27 mouse cellular contexts compared by ENCODE assay signal in the genomic region with DNA sequence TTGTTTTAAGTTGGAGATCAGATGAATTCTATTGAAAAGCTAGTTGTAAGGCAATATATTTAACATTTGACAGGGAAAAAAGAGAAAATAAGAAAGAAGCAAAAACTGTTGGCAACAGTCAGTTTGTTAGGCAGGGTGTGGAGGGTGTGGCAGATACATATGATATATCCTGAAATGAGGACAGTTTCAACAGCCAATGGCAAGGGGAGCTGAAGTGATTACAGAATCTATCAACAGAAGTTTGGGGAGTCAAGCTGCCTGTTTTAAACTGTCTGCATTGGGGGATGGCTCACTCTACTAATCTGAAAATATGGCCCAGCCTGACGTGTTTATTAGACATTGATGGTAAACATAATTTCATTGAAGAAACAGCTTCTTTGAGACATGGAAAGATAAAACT.
"Had no signal": no experiment of that assay in that cellular context is flagged by ENCODE, and none has a peak within 500 bp of the region (broad histone marks: within the 10 kb centered on the region; RNA-seq: fewer than 3 reads in every experiment).

No protein-coding gene starts in this region.

- H3K9me3 ChIP-seq: embryonic facial prominence, embryonic 10.5 days; embryonic facial prominence, embryonic 12.5 days; embryonic facial prominence, embryonic 13.5 days; embryonic facial prominence, embryonic 15.5 days; forebrain, embryonic 10.5 days; forebrain, embryonic 12.5 days; forebrain, embryonic 13.5 days; forebrain, embryonic 15.5 days had no signal

- H3K27ac ChIP-seq: embryonic facial prominence, embryonic 10.5 days; embryonic facial prominence, embryonic 12.5 days; embryonic facial prominence, embryonic 13.5 days; embryonic facial prominence, embryonic 15.5 days; forebrain, embryonic 10.5 days; forebrain, embryonic 12.5 days; forebrain, embryonic 13.5 days; forebrain, embryonic 15.5 days; gastrocnemius, adult 2 months; heart, adult 2 months had no signal

- H3K4me3 ChIP-seq: embryonic facial prominence, embryonic 10.5 days; embryonic facial prominence, embryonic 12.5 days; embryonic facial prominence, embryonic 13.5 days; embryonic facial prominence, embryonic 15.5 days; erythroblast, embryonic 14.5 days; forebrain, embryonic 10.5 days; forebrain, embryonic 12.5 days; forebrain, embryonic 13.5 days; forebrain, embryonic 15.5 days; gastrocnemius, adult 2 months; heart, adult 2 months had no signal

- DNase-seq: cerebellum, adult 2 months; cerebellum, adult 8-10 months; cerebellum, adult 9-10 months; cerebellum, adult 9-11 months; cerebellum, postnatal 10 days; cerebellum, postnatal 14 days; cerebellum, postnatal 25 days; cerebellum, postnatal 36 days; embryo, embryonic 11 days; forebrain, postnatal 0 days; gastrocnemius, adult 2 months; gastrocnemius, postnatal 10 days; gastrocnemius, postnatal 14 days; gastrocnemius, postnatal 25 days; gastrocnemius, postnatal 36 days; heart, adult 2 months had no signal

- ATAC-seq: forebrain, embryonic 13.5 days; forebrain, embryonic 14.5 days; forebrain, embryonic 15.5 days; forebrain, embryonic 16.5 days; forebrain, postnatal 0 days had no signal

- H3K27me3 ChIP-seq: embryonic facial prominence, embryonic 12.5 days; embryonic facial prominence, embryonic 13.5 days; embryonic facial prominence, embryonic 15.5 days; forebrain, embryonic 12.5 days; forebrain, embryonic 13.5 days; forebrain, embryonic 15.5 days had no signal

- H3K9ac ChIP-seq: embryonic facial prominence, embryonic 12.5 days; embryonic facial prominence, embryonic 13.5 days; embryonic facial prominence, embryonic 15.5 days; forebrain, embryonic 12.5 days; forebrain, embryonic 13.5 days; forebrain, embryonic 15.5 days; forebrain, postnatal 0 days had no signal

- H3K4me1 ChIP-seq: embryonic facial prominence, embryonic 10.5 days; embryonic facial prominence, embryonic 12.5 days; embryonic facial prominence, embryonic 13.5 days; embryonic facial prominence, embryonic 15.5 days; forebrain, embryonic 10.5 days; forebrain, embryonic 12.5 days; forebrain, embryonic 13.5 days; forebrain, embryonic 15.5 days had no signal

- H3K4me2 ChIP-seq: embryonic facial prominence, embryonic 12.5 days; embryonic facial prominence, embryonic 13.5 days; embryonic facial prominence, embryonic 15.5 days; forebrain, embryonic 12.5 days; forebrain, embryonic 13.5 days; forebrain, embryonic 15.5 days had no signal

- H3K36me3 ChIP-seq: embryonic facial prominence, embryonic 10.5 days; embryonic facial prominence, embryonic 12.5 days; embryonic facial prominence, embryonic 13.5 days; embryonic facial prominence, embryonic 15.5 days; forebrain, embryonic 10.5 days; forebrain, embryonic 12.5 days; forebrain, embryonic 15.5 days had no signal
